Mouse (Mus musculus) cerebellum, adult 2 months (tissue): ENCODE results near the gene Sphk1.
"Not testable (repeated sequence)": the region's sequence is repeated elsewhere in the genome, so short reads cannot be mapped to it uniquely, and the experiment has no call there.

ENCODE experiments used
- CTCF ChIP-seq: fragments of 200-500 bp; IDR thresholded peaks from 2 replicates; pipeline ENCODE4 v1.5.1; 2011; ENCODE audit warnings: low read depth, mild to moderate bottlenecking, control low read depth, low read length, moderate library complexity, borderline replicate concordance; ENCODE audit not compliant: insufficient read depth
- POLR2A ChIP-seq: fragments of 200-500 bp; IDR thresholded peaks from 2 replicates; pipeline ENCODE4 v1.6.1; 2011; ENCODE audit warnings: low read length, control low read depth, borderline replicate concordance; ENCODE audit not compliant: insufficient read depth

- not testable (repeated sequence) for TF ChIP-seq POLR2A, CTCF
These were observed 38.2 kb upstream of the Sphk1 start for GRCm38 (mm10) chr11:116492507-116492906.
